Mouse (Mus musculus) cerebellum, postnatal 10 days (tissue): Measurements from ENCODE around the gene Nos1ap.

Source experiments
- DNase-seq, 2 experiments: peaks; one replicate each; pipeline ENCODE4 v3.0.0; 2021; ENCODE audit warnings: mixed read lengths in 2 of 2

Nos1ap gene

GRCm38 (mm10) chr1:170405152-170405551, 184.5 kb downstream of the Nos1ap start:
- no peak for DNase-seq

- DNase-seq, result no peak
Observed at GRCm38 (mm10) chr1:170402682-170403081, 187.0 kb downstream of the Nos1ap start.

GRCm38 (mm10) chr1:170398866-170399265, 190.8 kb downstream of the Nos1ap start:
- no peak for DNase-seq

- peak in 1 of 2 experiments; percentile 30 for DNase-seq
Observed at GRCm38 (mm10) chr1:170395101-170395500, 194.6 kb downstream of the Nos1ap start.

GRCm38 (mm10) chr1:170394641-170395040, 195.0 kb downstream of the Nos1ap start:
- no peak for DNase-seq

GRCm38 (mm10) chr1:170392771-170393728, 196.6 kb downstream of the Nos1ap start:
- no peak for DNase-seq

- DNase-seq, result peak; percentile 51 to 56
Observed at GRCm38 (mm10) chr1:170387180-170387912, 202.3 kb downstream of the Nos1ap start.

- DNase-seq, result no peak
Observed at GRCm38 (mm10) chr1:170385416-170385815, 204.2 kb downstream of the Nos1ap start.

GRCm38 (mm10) chr1:170383530-170383929, 206.1 kb downstream of the Nos1ap start:
- no peak for DNase-seq

GRCm38 (mm10) chr1:170381457-170381856, 208.2 kb downstream of the Nos1ap start:
- peak; percentile 15 to 21 for DNase-seq

GRCm38 (mm10) chr1:170380505-170380904, 209.2 kb downstream of the Nos1ap start:
- DNase-seq, result no peak

- DNase-seq, result no peak
Observed at GRCm38 (mm10) chr1:170375721-170376120, 213.9 kb downstream of the Nos1ap start.

- no peak for DNase-seq
Observed at GRCm38 (mm10) chr1:170373750-170374149, 215.9 kb downstream of the Nos1ap start.

GRCm38 (mm10) chr1:170371191-170371792, 218.4 kb downstream of the Nos1ap start:
- DNase-seq, result no peak

GRCm38 (mm10) chr1:170368864-170369263, 220.8 kb downstream of the Nos1ap start:
- DNase-seq, result no peak

GRCm38 (mm10) chr1:170366981-170367700, 222.5 kb downstream of the Nos1ap start:
- DNase-seq, result no peak

GRCm38 (mm10) chr1:170363746-170364145, 225.9 kb downstream of the Nos1ap start:
- DNase-seq, result no peak

GRCm38 (mm10) chr1:170360183-170360915, 229.3 kb downstream of the Nos1ap start:
- no peak for DNase-seq

- DNase-seq, result peak; percentile 55 to 64
Observed at GRCm38 (mm10) chr1:170353335-170353734, 236.3 kb downstream of the Nos1ap start.

GRCm38 (mm10) chr1:170351080-170351479, 238.6 kb downstream of the Nos1ap start:
- no peak for DNase-seq

GRCm38 (mm10) chr1:170346266-170346665, 243.4 kb downstream of the Nos1ap start:
- DNase-seq, result no peak

GRCm38 (mm10) chr1:170343906-170344305, 245.8 kb downstream of the Nos1ap start:
- no peak for DNase-seq
